Mouse (Mus musculus): Measurements from ENCODE around the gene 4833423E24Rik.

GRCm38 (mm10) chr2:85443539-85443938 lies 75.3 kb downstream of the 4833423E24Rik start, which contains the start of gene Olfr995:
- no peak for TF ChIP-seq EP300 (IDR thresholded peaks at IDR 0.05)
- TF ChIP-seq CTCF (IDR thresholded peaks at IDR 0.05) = no peak
